Mouse (Mus musculus) liver, adult 2 months (tissue): ENCODE measurements around the gene Pnpla2.

Experiments
- CTCF ChIP-seq: fragments of 200-500 bp; IDR thresholded peaks from 2 replicates; pipeline ENCODE4 v1.5.1; 2011; ENCODE audit warnings: low read depth, low read length, control low read depth
- POLR2A ChIP-seq: fragments of 200-500 bp; IDR thresholded peaks from 2 replicates; pipeline ENCODE4 v1.6.1; 2011; ENCODE audit warnings: low read length, control low read depth; ENCODE audit not compliant: insufficient read depth; ENCODE audit errors: extremely low read depth

- TF ChIP-seq CTCF = no peak
- TF ChIP-seq POLR2A = no peak
Measured at GRCm38 (mm10) chr7:141457236-141457635, 2.2 kb downstream of the Pnpla2 start.
